Mouse (Mus musculus): ENCODE measurements at regions not wholly inside any gene's neighbourhood (a gene's known extent, or its start where the extent isn't known, plus 50 kb on each side); places are given as distances from the start of the nearest gene placed in this dataset.

DNA sequence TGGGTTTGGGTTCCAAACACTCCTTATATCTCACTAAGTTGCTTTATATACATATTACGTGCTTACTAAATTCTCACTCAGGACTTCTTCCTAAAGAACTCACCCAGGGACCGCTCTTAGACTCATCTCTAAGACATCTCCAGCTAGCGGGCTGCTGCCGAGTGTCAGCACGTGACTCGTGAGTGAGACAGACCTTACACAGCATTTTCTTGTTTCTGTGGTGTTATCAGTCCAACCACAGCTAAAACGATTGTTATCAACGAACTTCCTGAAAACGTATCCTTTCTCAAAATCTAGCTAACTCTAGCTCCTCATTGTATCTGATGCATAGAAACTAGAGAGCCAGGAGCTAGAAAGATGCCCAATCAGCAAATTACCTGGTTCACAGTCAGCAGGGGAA is 168.7 kb upstream of the Mon1b start:
- TF ChIP-seq CTCF (IDR thresholded peaks at IDR 0.05) (no peak), POLR2A (IDR thresholded peaks at IDR 0.05; ENCODE audit: insufficient read depth, low read depth, low read length) (no peak)

All from heart, adult 2 months (tissue).